Mouse (Mus musculus) cerebellum, postnatal 36 days (tissue): ENCODE results near the gene Gm21294.
"Not testable (repeated sequence)": the region's sequence is repeated elsewhere in the genome, so short reads cannot be mapped to it uniquely, and the experiment has no call there.

Source experiments
- DNase-seq, 2 experiments: peaks; one replicate each; pipeline ENCODE4 v3.0.0; 2021 to 2022; ENCODE audit warnings: mixed read lengths in 2 of 2

Gene Gm21294

DNA sequence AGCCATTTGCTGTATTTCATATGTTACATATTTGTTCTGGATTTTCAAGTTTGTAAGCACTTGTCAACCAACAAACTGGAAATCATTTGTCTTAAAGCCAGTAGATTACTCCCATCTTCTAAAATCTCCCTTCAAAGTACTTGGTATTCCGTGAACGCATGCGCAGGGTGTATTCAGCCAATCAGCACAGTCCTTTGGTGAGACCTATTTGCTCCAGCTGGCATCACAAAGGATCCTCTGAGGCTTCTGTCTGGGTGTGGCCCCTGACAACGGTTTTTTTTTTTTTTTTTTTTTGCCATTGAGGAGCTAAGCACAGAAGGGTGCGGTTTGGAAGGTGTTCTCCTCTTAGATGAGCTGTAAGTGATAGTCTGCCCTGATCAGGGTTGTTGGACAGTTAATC is at the start of gene Gm21294:
Gene Gm21294, plus strand, starts transcription at position 301 of the 400 bp plus-strand sequence.
- DNase-seq: not testable (repeated sequence)

DNA sequence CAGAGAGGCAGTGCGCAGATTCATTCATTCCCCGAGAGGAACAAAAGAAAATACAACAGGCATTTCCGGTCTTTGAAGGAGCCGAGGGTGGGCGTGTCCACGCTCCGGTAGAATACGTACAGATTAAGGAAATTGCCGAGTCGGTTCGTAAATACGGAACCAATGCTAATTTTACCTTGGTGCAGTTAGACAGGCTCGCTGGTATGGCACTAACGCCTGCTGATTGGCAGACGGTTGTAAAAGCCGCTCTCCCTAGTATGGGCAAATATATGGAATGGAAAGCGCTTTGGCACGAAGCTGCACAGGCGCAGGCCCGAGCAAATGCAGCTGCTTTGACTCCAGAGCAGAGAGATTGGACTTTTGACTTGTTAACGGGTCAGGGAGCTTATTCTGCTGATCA is 73.6 kb downstream of the Gm21294 start:
- peak; percentile 0 to 8 for DNase-seq
